Mouse (Mus musculus): ENCODE data around the gene Hbq1b. TPM values are rescaled to one million over a fixed set of nuclear protein-coding genes. Genes with fewer than 3 reads are reported as not detected.

The Hbq1b gene
- 1 to 10 TPM; 2.3 to 3.3 TPM for total RNA-seq (2021)
- long read RNA-seq, experiment 1, partial matches to known transcripts = 0 of 1 reads
- long read RNA-seq, experiment 1, other reads (novel, unspliced or antisense) = 1 of 1 reads
- long read RNA-seq, experiment 2 = 0 reads

DNA sequence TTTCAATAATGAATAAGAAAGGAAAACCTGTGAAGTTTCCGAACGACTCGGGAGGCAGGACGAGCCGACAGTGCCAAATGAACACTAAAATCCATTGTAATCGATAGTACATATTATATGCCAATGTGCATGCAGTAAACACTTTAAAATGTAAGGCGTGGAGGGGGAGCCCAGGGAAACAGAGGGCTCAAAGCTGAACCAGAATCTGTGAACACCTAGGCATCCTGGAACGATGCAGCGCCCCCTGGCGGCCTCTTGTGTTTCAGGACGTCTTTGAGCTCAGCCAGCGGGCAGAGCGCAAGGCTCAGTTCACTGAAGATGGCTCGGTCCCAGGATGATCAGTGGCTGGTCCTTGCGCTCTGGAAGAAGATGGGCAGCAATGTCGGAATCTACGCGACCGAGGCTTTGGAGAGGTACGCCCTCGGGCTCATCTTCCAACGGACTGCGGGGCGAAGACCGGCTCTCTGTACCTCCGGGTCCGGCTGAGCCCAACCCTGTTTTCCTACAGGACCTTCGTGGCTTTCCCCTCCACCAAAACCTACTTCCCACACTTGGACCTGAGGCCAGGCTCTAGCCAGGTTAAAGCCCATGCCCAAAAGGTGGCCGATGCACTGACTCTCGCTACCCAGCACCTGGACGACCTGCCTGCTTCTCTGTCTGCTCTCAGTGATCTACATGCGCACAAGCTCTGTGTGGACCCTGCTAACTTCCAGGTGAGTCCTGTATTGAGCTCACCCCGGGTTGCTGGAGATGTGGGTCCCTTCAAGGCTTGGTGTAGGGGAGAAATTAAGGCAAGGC is at the start of gene Hbq1b:
Hbq1b (plus strand) TSS at position 271 of the 798 bp plus-strand sequence.
- DNase-seq (ENCODE audit: low spot score in 2 of 2) = peak; percentile 81 to 84

DNA sequence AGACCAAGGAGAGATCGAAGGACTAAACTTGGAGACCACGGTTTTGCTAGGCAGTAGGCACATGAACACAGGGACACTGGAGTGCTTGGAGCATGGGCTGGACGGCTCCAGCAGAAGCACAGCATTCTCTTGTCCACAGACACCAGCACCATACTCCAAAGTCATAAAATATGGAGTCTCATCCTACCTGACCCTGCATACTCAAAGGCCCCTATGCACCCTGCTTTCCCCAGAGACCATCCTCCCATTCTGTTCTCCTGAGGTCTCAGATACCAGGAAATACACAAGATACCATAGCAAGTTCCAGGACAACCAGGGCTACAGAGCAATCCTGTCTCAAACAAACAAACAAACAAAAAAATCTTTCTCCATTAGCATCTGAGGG is 49.4 kb upstream of the Hbq1b start:
- DNase-seq (ENCODE audit: low spot score in 2 of 2) = no peak

GRCm38 (mm10) chr11:32238093-32238860 is 48.5 kb upstream of the Hbq1b start:
- peak in 1 of 2 experiments; percentile 74 for DNase-seq (ENCODE audit: low spot score in 2 of 2)

- no peak for DNase-seq (ENCODE audit: low spot score in 2 of 2)
These were observed 45.4 kb upstream of the Hbq1b start for GRCm38 (mm10) chr11:32241391-32241790.

- DNase-seq (ENCODE audit: low spot score in 2 of 2) = no peak
These were observed 44.6 kb upstream of the Hbq1b start for GRCm38 (mm10) chr11:32242209-32242608.

GRCm38 (mm10) chr11:32243205-32243955 is 43.4 kb upstream of the Hbq1b start:
- no peak for DNase-seq (ENCODE audit: low spot score in 2 of 2)

- no peak for DNase-seq (ENCODE audit: low spot score in 2 of 2)
These were observed 42.7 kb upstream of the Hbq1b start for GRCm38 (mm10) chr11:32244064-32244463.

GRCm38 (mm10) chr11:32244617-32245016 is 42.1 kb upstream of the Hbq1b start:
- DNase-seq (ENCODE audit: low spot score in 2 of 2) = no peak

DNA sequence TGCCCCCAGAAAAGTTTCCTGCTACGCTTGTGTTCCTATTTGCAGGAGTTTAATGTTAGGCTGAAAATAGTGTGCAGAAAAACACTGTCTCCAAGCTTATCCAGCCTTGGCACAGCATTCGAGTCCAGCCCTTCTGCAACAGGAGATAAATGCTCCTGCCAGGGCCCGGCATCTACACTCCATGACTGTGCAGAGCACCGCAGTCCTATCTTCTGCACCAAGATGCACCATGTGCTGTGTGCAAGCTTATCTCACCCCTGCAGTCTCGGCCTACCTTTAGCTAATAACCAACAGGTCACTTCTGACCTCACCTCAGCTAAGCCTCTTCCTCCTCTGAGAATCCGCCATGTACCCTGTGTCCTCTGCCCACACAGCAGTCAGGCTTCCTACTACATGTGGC is 41.2 kb upstream of the Hbq1b start:
- DNase-seq (ENCODE audit: low spot score in 2 of 2) = no peak

GRCm38 (mm10) chr11:32247068-32247467 is 39.7 kb upstream of the Hbq1b start:
- DNase-seq (ENCODE audit: low spot score in 2 of 2) = no peak

- peak in 1 of 2 experiments; percentile 66 for DNase-seq (ENCODE audit: low spot score in 2 of 2)
These were observed 38.4 kb upstream of the Hbq1b start for GRCm38 (mm10) chr11:32248350-32248749.

DNA sequence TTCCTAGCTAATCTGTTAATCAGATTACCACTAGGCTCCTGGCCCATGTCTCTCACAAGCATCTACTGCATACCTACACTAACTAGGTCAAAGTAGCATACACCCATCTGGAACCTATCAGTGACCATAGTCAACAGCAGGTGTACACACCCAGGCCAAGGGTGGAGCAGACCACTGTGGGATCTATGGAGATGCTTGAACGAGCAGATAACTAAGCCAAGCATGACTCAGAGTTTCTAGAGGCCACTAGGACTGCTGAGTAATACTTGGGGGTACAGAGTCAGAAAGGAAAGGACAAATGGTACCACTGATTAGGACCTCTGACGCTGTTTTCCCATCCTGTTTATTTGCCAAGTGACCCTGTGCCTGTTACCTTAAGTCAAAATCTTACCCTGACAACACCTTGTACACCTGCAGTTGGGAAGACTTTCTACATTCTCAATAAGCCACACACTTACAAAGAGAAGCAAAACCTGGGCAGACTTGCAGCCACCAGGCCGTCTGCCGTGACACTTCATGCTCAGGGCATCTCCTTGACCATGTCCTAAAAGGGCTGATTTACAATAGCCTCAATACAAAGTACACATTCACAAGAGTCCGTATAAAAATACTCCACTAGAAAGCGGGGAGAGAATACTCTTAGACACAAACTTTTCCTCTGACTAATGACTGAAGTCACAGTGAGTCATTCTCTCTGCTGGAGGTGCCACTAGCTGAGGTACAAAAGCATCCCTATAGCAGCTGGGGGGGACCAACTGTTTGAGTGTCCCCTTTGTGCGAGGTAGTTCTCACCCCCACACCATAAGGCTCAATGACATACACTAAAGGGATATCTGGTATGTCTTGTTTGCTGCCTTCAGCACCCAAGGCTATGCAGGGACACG is 35.6 kb upstream of the Hbq1b start:
- no peak for DNase-seq (ENCODE audit: low spot score in 2 of 2)

DNA sequence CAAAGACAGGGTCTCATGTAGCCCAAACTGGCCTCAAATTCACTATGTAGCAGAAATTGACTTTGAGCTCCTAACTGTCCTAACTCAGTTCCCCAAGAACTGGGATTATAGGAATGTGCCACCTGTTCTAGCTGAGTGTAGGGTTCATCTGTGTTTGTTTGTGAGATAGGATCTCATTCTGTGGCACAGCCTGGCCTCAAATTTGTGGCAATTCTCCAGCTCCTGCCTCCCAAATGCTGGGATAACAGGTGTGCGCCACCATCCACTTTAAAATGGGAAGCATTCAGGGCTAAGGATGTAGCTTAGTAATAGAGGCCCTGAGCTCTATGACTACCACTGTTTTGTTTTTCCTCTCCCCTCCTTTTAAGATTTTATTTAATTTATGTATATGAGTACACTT is 33.6 kb upstream of the Hbq1b start:
- DNase-seq (ENCODE audit: low spot score in 2 of 2) = no peak

GRCm38 (mm10) chr11:32256146-32256545 is 30.6 kb upstream of the Hbq1b start:
- no peak for DNase-seq (ENCODE audit: low spot score in 2 of 2)

DNA sequence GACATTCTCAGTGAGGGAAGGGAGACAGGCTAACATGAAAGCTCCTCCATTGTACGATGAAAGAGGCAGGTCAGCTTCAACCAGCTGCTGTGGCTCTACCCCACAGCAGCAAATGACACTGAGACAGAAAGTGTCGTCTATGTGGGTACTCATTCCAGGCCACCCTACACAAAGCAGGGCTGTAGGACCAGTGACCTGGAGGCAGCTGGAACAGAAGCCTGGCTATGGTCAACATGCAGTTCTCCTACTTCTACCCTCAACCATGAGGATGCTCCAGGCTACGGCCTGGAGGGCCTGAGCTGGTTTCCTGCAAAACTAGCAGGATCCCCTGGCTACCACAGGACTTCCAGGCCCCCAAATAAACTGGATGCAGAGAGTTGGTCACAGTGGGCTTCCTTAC is 30.2 kb upstream of the Hbq1b start:
- DNase-seq (ENCODE audit: low spot score in 2 of 2) = no peak

- no peak for DNase-seq (ENCODE audit: low spot score in 2 of 2)
These were observed 23.9 kb upstream of the Hbq1b start for GRCm38 (mm10) chr11:32262674-32263415.

DNA sequence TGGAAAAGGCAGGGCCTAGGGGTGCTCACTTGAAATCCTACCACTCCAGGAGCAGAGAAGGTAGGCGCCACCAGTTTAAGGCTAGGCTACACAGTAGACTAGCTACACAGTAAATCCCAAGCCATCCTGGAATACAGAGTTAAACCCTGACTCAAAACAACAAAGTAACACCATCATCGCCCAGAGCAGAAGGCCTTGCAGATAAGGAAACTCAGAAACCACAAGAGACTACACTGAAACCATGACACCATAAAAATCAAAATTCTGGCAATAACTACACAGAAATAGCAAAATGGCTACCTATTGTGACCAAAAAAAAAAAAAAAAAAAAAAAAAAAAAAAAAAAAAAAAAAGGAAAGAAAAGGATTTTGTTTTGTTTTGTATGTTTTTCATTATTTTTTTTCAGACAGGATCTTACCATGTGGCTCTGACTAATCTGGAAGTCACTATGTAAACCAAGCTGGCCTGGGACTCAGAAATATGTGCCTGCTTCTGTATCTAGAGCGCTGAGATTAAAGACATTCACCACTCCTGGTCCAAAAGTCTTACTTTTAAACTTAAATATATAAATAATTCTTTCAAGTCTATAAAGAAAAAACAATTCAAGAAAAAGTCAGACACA is 21.5 kb upstream of the Hbq1b start:
- DNase-seq (ENCODE audit: low spot score in 2 of 2) = no peak

DNA sequence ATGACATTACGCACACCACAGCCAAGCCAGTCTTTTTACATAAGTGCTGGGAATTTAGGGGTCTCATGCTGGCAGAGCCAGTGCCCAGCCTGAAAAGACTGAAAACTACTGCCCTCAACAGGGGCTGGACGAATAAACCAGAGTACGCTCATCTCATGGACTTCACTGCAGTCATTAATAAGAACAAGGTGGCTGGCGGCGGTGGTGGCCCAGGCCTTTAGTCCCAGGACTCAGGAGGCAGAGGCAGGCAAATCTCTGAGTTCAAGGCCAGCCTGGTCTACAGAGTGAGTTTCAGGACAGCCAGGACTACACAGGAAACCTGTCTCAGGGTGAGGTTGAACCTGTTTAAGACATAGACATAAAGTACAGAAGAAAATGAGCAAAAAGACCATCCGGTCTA is 20.6 kb upstream of the Hbq1b start:
- no peak for DNase-seq (ENCODE audit: low spot score in 2 of 2)

GRCm38 (mm10) chr11:32266776-32267175 is 20.0 kb upstream of the Hbq1b start:
- no peak for DNase-seq (ENCODE audit: low spot score in 2 of 2)

Measured in layer of hippocampus, postnatal 14 days (tissue).